Mouse (Mus musculus): ENCODE measurements around the gene Shh.

GRCm38 (mm10) chr5:28416029-28416428, 51.0 kb downstream of the Shh start:
- TF ChIP-seq CTCF (IDR thresholded peaks at IDR 0.05; ENCODE audit: control insufficient read depth, insufficient read depth, insufficient replicate concordance, low read depth, low read length) (no peak), POLR2A (IDR thresholded peaks at IDR 0.05; ENCODE audit: control insufficient read depth, low read depth, low read length) (no peak)

Data from testis, adult 2 months (tissue).